Mouse (Mus musculus) CD4-positive, CD25-positive, alpha-beta regulatory T cell, adult 2 months (primary cell): ENCODE results near the gene Gm28635.

Experiments used
- DNase-seq: peaks from one replicate; pipeline ENCODE4 v3.0.0-alpha.2; 2012; ENCODE audit warnings: low read depth, low spot score

Gm28635 gene

GRCm38 (mm10) chr2:84592801-84593200 is 85.0 kb downstream of the Gm28635 start:
- no peak for DNase-seq

- no peak for DNase-seq
Measured at GRCm38 (mm10) chr2:84585700-84586099, 92.1 kb downstream of the Gm28635 start.

GRCm38 (mm10) chr2:84582286-84582685 is 95.6 kb downstream of the Gm28635 start:
- DNase-seq = peak; percentile 48

- peak; percentile 27 for DNase-seq
Measured at GRCm38 (mm10) chr2:84581208-84581607, 96.6 kb downstream of the Gm28635 start.

GRCm38 (mm10) chr2:84579311-84579710 is 98.5 kb downstream of the Gm28635 start:
- DNase-seq = no peak

- no peak for DNase-seq
Measured at GRCm38 (mm10) chr2:84574130-84574529, 103.7 kb downstream of the Gm28635 start.

GRCm38 (mm10) chr2:84556888-84557514 is 120.8 kb downstream of the Gm28635 start:
- DNase-seq = no peak
